Mouse (Mus musculus) NIH3T3 (cell line): ENCODE data around the gene Tsc22d2.
"Not testable (repeated sequence)": the region's sequence is repeated elsewhere in the genome, so short reads cannot be mapped to it uniquely, and the experiment has no call there.

Source experiments
- DNase-seq: peaks from one replicate; pipeline ENCODE4 v3.0.0-alpha.2; 2012; ENCODE audit warnings: low read depth

The Tsc22d2 gene

GRCm38 (mm10) chr3:58428861-58429260 is 14.3 kb downstream of the Tsc22d2 start:
- no peak for DNase-seq

- no peak for DNase-seq
Observed at GRCm38 (mm10) chr3:58434414-58434813, 19.9 kb downstream of the Tsc22d2 start.

GRCm38 (mm10) chr3:58448230-58448629 is 33.7 kb downstream of the Tsc22d2 start:
- DNase-seq = peak; percentile 49

- no peak for DNase-seq
Observed at GRCm38 (mm10) chr3:58449487-58449886, 35.0 kb downstream of the Tsc22d2 start.

GRCm38 (mm10) chr3:58454414-58455205 is 40.1 kb downstream of the Tsc22d2 start:
- DNase-seq = no peak

- DNase-seq = no peak
Observed at GRCm38 (mm10) chr3:58455255-58455654, 40.7 kb downstream of the Tsc22d2 start.

- peak; percentile 92 for DNase-seq
Observed at GRCm38 (mm10) chr3:58469655-58470437, 55.3 kb downstream of the Tsc22d2 start.

- DNase-seq = not testable (repeated sequence)
Observed at GRCm38 (mm10) chr3:58475298-58475697, 60.8 kb downstream of the Tsc22d2 start.

GRCm38 (mm10) chr3:58478755-58479455 is 64.4 kb downstream of the Tsc22d2 start:
- DNase-seq = no peak

GRCm38 (mm10) chr3:58485883-58486282 is 71.4 kb downstream of the Tsc22d2 start:
- no peak for DNase-seq

- DNase-seq = peak; percentile 27
Observed at GRCm38 (mm10) chr3:58487121-58487520, 72.6 kb downstream of the Tsc22d2 start.

- peak; percentile 9 for DNase-seq
Observed at GRCm38 (mm10) chr3:58487999-58488775, 73.7 kb downstream of the Tsc22d2 start.

- DNase-seq = peak; percentile 69
Observed at GRCm38 (mm10) chr3:58490787-58491186, 76.3 kb downstream of the Tsc22d2 start.

GRCm38 (mm10) chr3:58493621-58494020 is 79.1 kb downstream of the Tsc22d2 start:
- DNase-seq = peak; percentile 9

- DNase-seq = no peak
Observed at GRCm38 (mm10) chr3:58501961-58502360, 87.4 kb downstream of the Tsc22d2 start.

GRCm38 (mm10) chr3:58503720-58504333 is 89.3 kb downstream of the Tsc22d2 start:
- DNase-seq = peak; percentile 15

- no peak for DNase-seq
Observed at GRCm38 (mm10) chr3:58504676-58505075, 90.2 kb downstream of the Tsc22d2 start.

GRCm38 (mm10) chr3:58508020-58508750 is 93.7 kb downstream of the Tsc22d2 start:
- DNase-seq = no peak

GRCm38 (mm10) chr3:58511581-58511980 is 97.1 kb downstream of the Tsc22d2 start:
- peak; percentile 14 for DNase-seq

GRCm38 (mm10) chr3:58512740-58513139 is 98.2 kb downstream of the Tsc22d2 start:
- DNase-seq = no peak

GRCm38 (mm10) chr3:58513483-58513882 is 99.0 kb downstream of the Tsc22d2 start:
- no peak for DNase-seq
